In the genomic region with DNA sequence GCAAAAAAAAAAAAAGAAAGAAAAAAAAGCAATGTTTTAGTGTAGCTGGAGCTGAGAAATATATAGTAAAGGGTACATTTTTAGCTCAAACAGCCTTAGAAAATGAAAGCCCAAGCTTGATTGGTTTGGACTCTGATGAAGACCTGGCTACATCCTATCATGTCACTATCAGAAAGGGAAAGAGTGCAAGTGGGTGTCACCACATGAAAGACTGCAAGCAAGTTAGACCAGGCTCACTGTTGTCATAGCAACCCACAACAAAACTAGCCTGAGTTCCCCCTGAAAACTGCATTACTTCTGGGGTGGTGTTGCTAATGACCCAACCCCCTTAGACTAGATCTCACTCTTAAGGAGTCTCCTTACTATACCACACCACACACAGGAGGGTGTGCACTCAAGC, we compare ENCODE assay signal across 1 mouse cellular context.
TF ChIP-seq lines count a peak whose summit lies in the region.

No protein-coding gene starts in this region.

TF ChIP-seq in MEL, 35 proteins besides CTCF, POLR2A, EP300 and RAD21:
- 0 out of 2 replicates have a peak, but pooled peaks have one; percentile 18 for TF ChIP-seq ELF1 (IDR thresholded peaks at IDR 0.05; ENCODE audit: low read depth, low read length)
- TF ChIP-seq SIN3A (IDR thresholded peaks at IDR 0.05; ENCODE audit: low read length), result peak; percentile 40; the same call in 1 of the 2 replicates
- TF ChIP-seq ZC3H11A (IDR thresholded peaks at IDR 0.05; ENCODE audit: low read depth, low read length), result no peak
